Mouse (Mus musculus) hindbrain, embryonic 10.5 days (tissue): Measurements from ENCODE around the gene Hhipl1. TPM values are rescaled to one million over a fixed set of nuclear protein-coding genes. Genes with fewer than 3 reads are reported as not detected.

Experiments
- DNase-seq: peaks from one replicate; pipeline ENCODE4 v3.0.0-alpha.2; 2017; ENCODE audit warnings: low spot score
- H3K27ac ChIP-seq: fragments of 300-500 bp; sonication (generic); 2 replicates; pipeline ENCODE4 v1.5.1; 2016; ENCODE audit warnings: mild to moderate bottlenecking, moderate library complexity
- H3K27me3 ChIP-seq: fragments of 300-500 bp; sonication (generic); 2 replicates; pipeline ENCODE4 v1.6.1; 2016; ENCODE audit warnings: mild to moderate bottlenecking; ENCODE audit not compliant: poor library complexity, insufficient read depth, severe bottlenecking
- H3K36me3 ChIP-seq: fragments of 300-500 bp; sonication (generic); 2 replicates; pipeline ENCODE4 v1.6.1; 2016; ENCODE audit warnings: mild to moderate bottlenecking, moderate library complexity
- H3K4me1 ChIP-seq: fragments of 300-500 bp; sonication (generic); replicated peaks from 2 replicates; pipeline ENCODE4 v1.6.1; 2016; ENCODE audit warnings: mild to moderate bottlenecking
- H3K4me3 ChIP-seq: fragments of 300-500 bp; sonication (generic); 2 replicates; pipeline ENCODE4 v1.5.1; 2016; ENCODE audit warnings: mild to moderate bottlenecking, moderate library complexity
- H3K9me3 ChIP-seq: fragments of 300-500 bp; sonication (generic); 2 replicates; pipeline ENCODE4 v1.6.1; 2016; ENCODE audit warnings: mild to moderate bottlenecking, moderate library complexity
- WGBS: fragments of 180-500 bp; shearing (Covaris S2); methylation state at CpG from one replicate; pipeline ENCODE4 v1.1.7; 2016; 5-methylcytosine and 5-hydroxymethylcytosine counted together
- polyA plus RNA-seq: library from polyadenylated mRNA; unstranded; fragments of >200 nt; fragmentation: Nextera tagmentation; extraction: Ambion mirVana; gene quantifications from 2 replicates; pipeline ENCODE4 v1.2.1, GENCODE M21; 2016

Gene Hhipl1
- polyA plus RNA-seq, 1 experiment from 2014 or later, result 3.2 TPM

DNA sequence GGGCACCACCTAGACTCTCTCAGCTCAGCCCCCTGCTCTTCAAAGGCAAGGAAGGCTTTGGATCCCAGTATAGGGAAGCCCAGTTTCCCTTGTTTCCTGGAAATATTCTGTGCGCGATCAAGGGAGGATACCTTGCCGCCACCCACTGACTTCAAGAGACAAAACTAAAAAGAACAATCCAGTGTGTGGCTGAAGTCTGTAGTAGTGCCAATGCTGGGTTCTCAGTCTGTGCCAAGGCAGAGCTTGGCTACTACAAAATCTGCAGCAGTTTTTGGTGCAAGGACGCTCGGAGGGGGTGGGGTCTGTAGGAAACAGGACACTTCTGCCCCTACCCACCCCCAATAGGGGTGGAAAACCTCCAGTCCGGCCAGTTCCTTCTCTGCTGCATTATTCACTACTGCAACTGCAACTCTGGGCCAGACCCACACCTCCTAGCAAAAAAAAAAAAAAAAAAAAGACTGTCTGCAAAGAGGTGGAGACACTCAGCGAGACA lies 33.9 kb upstream of the Hhipl1 start:
- no peaks in the 10 kb centered on the region for H3K9me3 ChIP-seq
- no peak for DNase-seq
- WGBS, result 53% methylated on average over 7 of the region's 7 CpGs
- H3K4me3 ChIP-seq, result peak overlapping the region; percentile 91
- H3K4me1 ChIP-seq, result peaks cover 96% of the 10 kb centered on the region
- H3K36me3 ChIP-seq, result peaks cover 36% of the 10 kb centered on the region
- peak overlapping the region; percentile 66; the same call in 1 of the 2 replicates for H3K27ac ChIP-seq
- no peaks in the 10 kb centered on the region for H3K27me3 ChIP-seq

DNA sequence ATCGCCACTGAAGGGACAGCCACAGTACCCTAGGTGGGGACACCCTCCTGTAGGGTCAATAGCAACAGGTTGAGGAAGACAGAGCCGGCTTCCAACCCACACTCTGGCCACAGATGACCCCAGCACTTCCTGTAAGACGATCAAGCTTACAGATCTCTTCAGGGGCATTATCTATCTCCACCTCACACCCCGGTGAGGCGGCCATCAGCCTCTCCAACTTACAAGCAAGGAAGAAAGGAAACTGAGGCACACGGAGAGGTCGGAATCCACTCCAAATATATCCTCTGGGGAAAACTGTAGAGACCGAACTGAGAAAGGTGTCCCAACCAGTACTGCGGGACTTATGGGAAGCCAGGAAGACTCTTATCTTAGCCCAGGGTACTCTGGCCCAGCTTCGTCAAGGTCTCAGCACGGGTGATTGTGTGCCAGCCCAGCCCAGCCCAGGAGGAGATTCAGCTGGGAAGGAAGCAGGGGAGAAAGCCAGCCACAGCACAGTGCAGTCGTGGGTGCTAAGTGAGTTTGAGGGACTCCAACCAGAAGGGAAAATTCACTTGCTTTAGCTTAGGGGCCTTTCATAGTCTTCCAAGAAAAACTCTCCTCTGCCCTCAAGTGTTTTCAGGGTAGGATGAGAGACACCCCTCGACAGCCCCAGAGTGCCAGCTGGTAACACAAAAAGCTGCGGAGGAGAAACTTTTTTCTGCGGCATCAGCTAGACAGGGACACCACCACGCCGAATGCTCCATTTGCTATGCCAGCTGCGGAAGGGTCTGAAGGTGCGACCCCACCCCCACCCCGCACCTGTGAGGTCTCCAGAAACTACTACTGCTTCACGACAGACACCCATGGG lies 32.4 kb upstream of the Hhipl1 start:
- WGBS, result 4% methylated on average over 21 of the region's 21 CpGs
- Histone ChIP-seq H3K27me3 (no peaks in the 10 kb centered on the region; the same call in 1 of the 2 replicates), H3K4me3 (peak overlapping the region; percentile 91), H3K27ac (peak overlapping the region; percentile 97), H3K36me3 (peaks cover 34% of the 10 kb centered on the region), H3K9me3 (no peaks in the 10 kb centered on the region), H3K4me1 (peaks cover 98% of the 10 kb centered on the region)
- DNase-seq, result no peak

DNA sequence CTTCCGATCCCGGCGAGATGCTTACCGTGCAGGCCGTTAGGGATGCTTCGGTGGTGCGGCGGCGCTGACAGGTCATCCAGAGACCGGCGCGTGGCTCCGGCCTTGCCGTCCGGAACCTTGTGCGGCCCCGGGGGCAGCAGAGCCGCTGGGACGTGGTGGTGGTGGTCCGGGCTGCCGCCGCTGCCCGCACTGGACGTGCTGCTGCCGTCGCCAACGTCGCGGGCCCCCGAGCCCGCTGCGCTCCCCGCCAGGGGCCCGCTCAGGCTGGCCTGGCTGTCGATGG lies 31.8 kb upstream of the Hhipl1 start:
- under 1% methylated on average over 35 of the region's 35 CpGs for WGBS
- Histone ChIP-seq H3K4me3 (peak overlapping the region; percentile 91), H3K4me1 (peaks cover 98% of the 10 kb centered on the region), H3K27ac (peak overlapping the region; percentile 97), H3K9me3 (no peaks in the 10 kb centered on the region), H3K36me3 (peaks cover 28% of the 10 kb centered on the region), H3K27me3 (no peaks in the 10 kb centered on the region; the same call in 1 of the 2 replicates)
- DNase-seq, result no peak

DNA sequence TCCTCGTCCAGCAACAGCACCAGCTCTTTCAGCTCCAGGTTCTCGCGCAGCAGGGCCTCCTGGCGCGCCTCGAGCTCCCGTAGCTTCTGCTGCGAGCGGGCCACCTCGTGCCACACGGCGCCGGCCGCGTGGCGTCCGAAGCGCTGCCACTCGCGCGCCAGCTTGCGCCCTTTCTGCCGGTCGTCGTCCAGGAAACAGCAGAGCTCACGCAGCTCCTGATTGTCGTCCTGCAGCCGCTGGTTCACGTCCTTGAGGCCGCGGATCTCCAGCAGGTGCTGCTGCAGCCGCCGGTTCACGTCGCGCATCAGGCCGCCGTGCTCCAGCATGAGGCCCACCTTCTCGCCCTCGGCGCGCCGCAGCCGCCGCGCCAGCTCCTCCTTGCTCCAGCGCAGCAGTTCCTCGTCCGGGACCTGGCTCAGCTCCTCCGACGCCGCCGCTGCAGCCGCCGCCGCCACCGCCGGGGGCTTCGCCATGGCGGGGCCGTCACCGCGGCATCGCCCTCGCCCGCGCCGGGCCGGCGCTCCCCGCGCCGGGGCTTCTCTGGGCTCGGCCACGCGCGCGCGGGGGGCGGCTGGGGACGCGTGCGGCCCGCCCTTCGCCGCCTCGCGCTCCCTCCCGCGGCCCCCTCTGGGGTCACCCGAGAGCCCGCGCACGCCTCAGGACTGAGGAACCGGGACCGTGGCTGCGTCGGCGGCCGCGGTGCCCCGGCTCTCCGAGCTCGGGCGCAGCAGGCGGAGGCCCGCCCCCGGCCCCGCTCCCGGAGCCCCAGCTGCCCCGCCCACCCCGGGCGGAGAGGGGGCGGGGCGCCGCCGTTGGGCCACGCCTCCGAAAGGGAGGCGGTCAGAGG lies 31.2 kb upstream of the Hhipl1 start, which contains the start of gene Ccdc85c:
Gene Ccdc85c, minus strand, starts transcription at position 765 of the 847 bp plus-strand sequence.
- under 1% methylated on average over 118 of the region's 120 CpGs for WGBS
- H3K4me1 ChIP-seq, result peaks cover 93% of the 10 kb centered on the region
- no peaks in the 10 kb centered on the region; the same call in 1 of the 2 replicates for H3K27me3 ChIP-seq
- no peaks in the 10 kb centered on the region for H3K9me3 ChIP-seq
- peak; percentile 67 for DNase-seq
- peaks cover 22% of the 10 kb centered on the region for H3K36me3 ChIP-seq
- peak within 1 kb of the TSS; percentile 91 for H3K4me3 ChIP-seq
- peak within 1 kb of the TSS; percentile 97 for H3K27ac ChIP-seq

DNA sequence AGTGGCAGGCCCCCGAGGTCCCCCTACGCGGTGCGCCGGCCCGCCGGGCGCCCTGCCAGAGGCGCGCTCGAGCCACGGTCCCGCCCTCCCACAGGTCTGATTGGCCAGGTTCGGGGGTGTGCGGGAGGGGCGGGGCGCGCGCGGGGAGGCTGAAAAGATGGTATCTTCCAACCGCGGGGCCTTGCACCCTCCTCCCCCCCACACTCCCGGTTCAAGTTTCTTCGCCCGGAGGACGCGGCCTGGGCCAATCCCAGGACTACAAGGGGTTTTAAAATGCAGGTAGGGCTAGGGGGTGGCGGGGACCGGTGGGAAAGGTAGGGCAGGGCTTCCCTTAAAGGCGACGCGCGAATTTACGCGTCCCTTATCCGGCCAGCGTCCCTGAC lies 30.6 kb upstream of the Hhipl1 start:
- Histone ChIP-seq H3K36me3 (peaks cover 17% of the 10 kb centered on the region), H3K4me3 (peak overlapping the region; percentile 91), H3K4me1 (peaks cover 87% of the 10 kb centered on the region), H3K27me3 (no peaks in the 10 kb centered on the region; the same call in 1 of the 2 replicates), H3K27ac (peak overlapping the region; percentile 97), H3K9me3 (no peaks in the 10 kb centered on the region)
- peak; percentile 99 for DNase-seq
- under 1% methylated on average over 37 of the region's 37 CpGs for WGBS

DNA sequence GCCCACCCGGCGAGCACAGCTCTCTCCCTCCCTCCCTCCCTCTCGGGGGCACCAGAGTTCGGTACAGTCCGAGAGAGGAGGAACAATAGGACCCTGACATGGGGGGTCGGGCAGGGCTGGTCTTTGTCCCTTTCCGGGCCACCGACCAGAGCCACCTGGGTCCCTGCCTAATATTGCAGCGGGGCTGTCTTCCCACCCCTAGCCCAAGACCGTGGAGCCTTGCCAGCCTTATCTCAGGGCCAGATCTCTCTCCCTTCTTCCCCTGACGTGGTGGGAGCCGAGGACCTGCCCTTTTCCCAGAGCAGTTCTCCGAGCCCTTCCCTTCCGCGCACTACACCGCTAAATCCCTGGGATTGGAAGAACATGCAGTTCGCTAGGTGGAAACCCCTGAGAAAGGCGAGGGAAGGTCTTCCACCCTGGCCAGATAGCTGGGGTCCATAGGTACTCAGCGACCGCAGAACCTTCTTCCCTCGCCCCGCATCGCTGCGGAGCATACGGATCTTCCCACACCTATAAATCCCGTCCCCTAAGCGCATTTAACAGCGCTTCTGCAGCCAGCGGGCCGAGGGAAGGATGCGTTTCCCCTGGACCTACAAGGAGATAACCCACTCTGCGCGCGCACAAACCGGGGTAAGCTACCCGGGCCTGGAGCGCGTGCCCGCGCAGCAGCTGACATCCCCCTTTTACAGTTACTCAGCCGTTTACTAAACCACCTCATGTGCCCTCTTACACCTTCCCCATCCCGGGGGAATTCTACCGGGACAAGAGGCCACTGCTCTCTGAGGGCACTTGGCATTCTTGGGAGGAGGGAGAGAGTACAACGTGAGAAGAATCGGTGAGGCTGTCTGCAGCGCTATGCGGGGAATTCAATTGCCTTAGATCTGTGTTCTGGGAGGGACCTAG lies 29.9 kb upstream of the Hhipl1 start:
- Histone ChIP-seq H3K27ac (peak overlapping the region; percentile 97), H3K27me3 (no peaks in the 10 kb centered on the region; the same call in 1 of the 2 replicates), H3K36me3 (peaks cover 12% of the 10 kb centered on the region), H3K4me1 (peaks cover 84% of the 10 kb centered on the region), H3K4me3 (peak overlapping the region; percentile 91), H3K9me3 (no peaks in the 10 kb centered on the region)
- peak; percentile 66 for DNase-seq
- under 1% methylated on average over 47 of the region's 47 CpGs for WGBS

DNA sequence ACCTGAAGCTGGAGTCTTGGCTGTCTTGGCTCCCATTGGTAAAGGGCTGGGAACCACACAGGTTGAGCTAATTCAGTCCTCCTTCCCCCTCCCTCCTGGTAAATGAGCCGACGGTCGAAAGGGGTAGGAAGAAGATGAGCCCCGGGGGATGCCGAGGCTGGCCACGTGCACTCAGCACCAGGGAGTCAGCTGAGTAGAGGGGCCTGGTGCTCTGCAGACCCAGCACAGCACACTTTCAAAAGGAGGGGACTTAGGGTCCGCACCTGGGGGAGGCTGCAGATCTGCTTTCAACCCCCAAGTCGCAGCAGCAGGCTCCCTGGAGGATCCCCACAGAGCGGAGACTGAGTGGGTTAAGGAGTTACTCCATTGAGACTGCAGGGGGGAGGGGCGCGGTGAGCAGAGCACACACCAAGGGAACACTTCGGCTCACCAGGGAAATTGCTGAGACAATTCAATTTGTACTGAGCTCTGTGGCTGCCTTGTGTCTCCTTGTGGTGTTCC lies 28.7 kb upstream of the Hhipl1 start:
- peak; percentile 53 for DNase-seq
- peaks cover 71% of the 10 kb centered on the region for H3K4me1 ChIP-seq
- H3K9me3 ChIP-seq, result no peaks in the 10 kb centered on the region
- 2% methylated on average over 12 of the region's 12 CpGs for WGBS
- H3K4me3 ChIP-seq, result peak overlapping the region; percentile 91
- peak overlapping the region; percentile 97 for H3K27ac ChIP-seq
- H3K27me3 ChIP-seq, result no peaks in the 10 kb centered on the region; the same call in 1 of the 2 replicates
- H3K36me3 ChIP-seq, result no peaks in the 10 kb centered on the region

DNA sequence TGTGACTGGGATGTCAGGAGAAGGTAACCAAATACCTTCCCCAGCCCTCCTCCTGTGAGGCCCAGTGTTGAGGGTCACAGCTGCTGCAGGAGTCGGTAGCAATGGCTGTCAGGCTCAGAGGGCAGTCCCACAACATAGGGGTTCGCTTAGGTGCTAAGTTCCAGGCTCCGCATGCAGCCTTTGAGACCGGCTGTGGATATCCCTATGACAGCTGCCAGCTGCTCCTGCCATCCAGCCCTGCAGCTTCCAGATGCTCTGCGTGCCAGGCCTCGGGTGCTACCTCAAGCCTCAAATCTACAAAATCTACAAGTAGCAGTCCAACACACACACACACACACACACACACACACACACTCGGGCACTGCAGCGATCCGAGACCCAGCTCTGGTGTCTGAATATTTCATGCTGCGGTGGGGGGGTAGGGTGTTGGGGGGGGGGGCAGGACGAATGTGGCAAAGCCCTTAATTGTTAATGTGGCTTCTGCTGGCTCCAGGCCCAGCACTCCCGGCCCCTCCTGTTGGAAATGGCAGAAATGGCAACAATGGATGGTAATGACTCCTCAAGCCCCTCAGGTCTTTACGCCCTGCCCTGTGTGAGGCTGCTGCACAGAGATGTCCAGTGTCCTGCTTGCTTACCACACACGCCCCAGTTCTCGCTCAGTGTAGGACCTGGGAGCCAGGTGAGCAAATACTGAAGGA lies 27.7 kb upstream of the Hhipl1 start:
- H3K27ac ChIP-seq, result peak overlapping the region; percentile 97
- 37% methylated on average over 15 of the region's 15 CpGs for WGBS
- H3K27me3 ChIP-seq, result no peaks in the 10 kb centered on the region; the same call in 1 of the 2 replicates
- peaks cover 62% of the 10 kb centered on the region for H3K4me1 ChIP-seq
- DNase-seq, result no peak
- H3K36me3 ChIP-seq, result no peaks in the 10 kb centered on the region
- H3K9me3 ChIP-seq, result no peaks in the 10 kb centered on the region
- peak overlapping the region; percentile 91 for H3K4me3 ChIP-seq

DNA sequence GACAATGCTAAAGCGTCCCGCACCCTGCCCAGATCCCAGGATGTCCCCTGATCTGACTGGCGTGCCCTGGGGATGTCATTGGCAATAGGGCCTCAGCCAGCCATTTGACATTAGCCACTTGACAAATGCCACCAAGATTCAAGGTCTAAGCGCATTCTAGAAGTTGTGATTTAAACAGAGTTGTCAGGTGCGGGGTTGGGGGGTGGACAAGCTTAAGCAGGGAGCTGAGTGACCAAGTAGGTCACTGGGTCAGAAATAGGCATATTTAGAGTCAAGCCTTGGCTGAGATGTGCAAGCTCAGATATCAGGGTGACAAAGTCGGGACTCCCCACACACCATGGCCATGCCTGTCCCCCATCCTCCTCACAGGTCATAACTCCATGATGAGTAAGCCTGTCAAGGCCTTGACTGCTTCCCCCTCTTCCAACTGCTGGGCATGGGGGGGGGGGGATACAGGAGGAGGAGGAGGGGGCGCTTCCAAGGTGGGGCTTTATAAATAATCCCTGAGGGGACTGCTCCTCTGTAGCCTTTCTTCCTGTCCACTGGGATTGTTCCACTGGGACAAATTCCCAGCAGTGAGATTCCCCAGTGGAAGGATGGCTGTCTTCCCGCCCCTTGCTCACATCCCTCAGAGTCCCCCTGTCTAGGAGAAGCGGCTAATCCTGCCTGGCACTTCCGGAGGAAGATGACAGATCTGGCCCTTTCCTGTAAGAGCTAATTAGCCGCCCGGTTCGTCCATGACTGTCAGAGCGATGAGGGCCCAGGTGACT lies 21.4 kb upstream of the Hhipl1 start:
- WGBS, result 32% methylated on average over 14 of the region's 14 CpGs
- Histone ChIP-seq H3K27me3 (no peaks in the 10 kb centered on the region), H3K9me3 (no peaks in the 10 kb centered on the region), H3K4me1 (peaks cover 36% of the 10 kb centered on the region), H3K27ac (peak overlapping the region; percentile 90), H3K4me3 (peak overlapping the region; percentile 39), H3K36me3 (no peaks in the 10 kb centered on the region)
- DNase-seq, result no peak

DNA sequence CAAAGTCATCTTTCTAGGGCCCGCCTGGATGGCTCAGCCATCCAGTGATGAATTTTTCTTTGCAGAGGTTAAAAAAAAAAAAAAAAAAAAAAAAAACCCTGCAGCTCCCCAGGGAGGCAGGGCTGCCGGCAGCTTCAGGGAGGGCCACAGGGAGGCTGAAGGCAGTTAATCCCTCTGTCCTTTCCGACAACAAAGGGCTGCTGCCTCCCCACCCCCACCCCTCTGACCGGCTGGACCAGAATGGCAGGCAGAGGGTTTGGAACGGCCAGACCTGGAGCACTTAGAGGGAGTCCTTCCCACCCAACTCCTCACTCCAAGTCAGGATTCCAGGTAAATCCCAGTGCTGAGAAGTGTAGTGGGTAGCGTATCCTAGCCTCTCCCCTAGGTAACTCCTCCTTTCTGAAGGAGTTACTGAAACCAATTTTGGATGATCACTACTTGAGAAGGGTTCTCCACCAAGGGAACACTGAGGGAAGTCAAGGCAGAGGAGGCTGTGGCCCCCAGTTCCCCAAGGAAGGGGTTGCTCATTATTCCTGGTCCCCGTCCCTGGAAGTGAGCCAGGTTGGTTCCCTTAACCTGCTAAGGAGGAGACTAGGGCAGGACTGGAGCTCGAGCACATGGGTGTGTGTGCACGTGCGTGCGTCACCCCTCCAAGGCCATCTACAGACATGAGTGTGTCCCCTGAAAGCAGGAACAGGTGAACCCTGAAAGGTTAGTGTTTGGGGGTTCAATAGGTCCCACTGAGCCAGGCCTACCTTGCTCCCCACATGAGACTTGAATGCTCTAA lies 20.7 kb upstream of the Hhipl1 start:
- Histone ChIP-seq H3K4me1 (peaks cover 36% of the 10 kb centered on the region), H3K4me3 (peak overlapping the region; percentile 39), H3K36me3 (no peaks in the 10 kb centered on the region), H3K9me3 (no peaks in the 10 kb centered on the region), H3K27me3 (no peaks in the 10 kb centered on the region), H3K27ac (peak overlapping the region; percentile 90)
- peak; percentile 67 for DNase-seq
- WGBS, result 30% methylated on average over 11 of the region's 11 CpGs
